In genomic region chr10:57571211-57571730, GRCm38 (mm10) we compare ENCODE assay signal across 7 mouse cellular contexts. TPM values are rescaled to one million over a fixed set of nuclear protein-coding genes. Genes with fewer than 3 reads are reported as not detected.
DNase-seq lines count a peak whose midpoint lies in the region; ATAC-seq and TF ChIP-seq lines count a peak whose summit lies in the region.

No protein-coding gene starts in this region.

- no peak overlapping the region for H3K4me2 ChIP-seq in embryonic facial prominence, embryonic 14.5 days (ENCODE audit: low read depth, low read length)
- H3K4me2 ChIP-seq in lung, embryonic 14.5 days, result no peak overlapping the region

- H3K36me3 ChIP-seq in embryonic facial prominence, embryonic 14.5 days (ENCODE audit: control insufficient read depth, insufficient read depth, low read length), result no peaks in the 10 kb centered on the region
- H3K36me3 ChIP-seq in lung, embryonic 14.5 days (ENCODE audit: insufficient read depth), result no peaks in the 10 kb centered on the region

- H3K27ac ChIP-seq in embryonic facial prominence, embryonic 14.5 days (replicated peaks; ENCODE audit: low read depth, low read length), result no peak overlapping the region
- H3K27ac ChIP-seq in lung, embryonic 14.5 days (ENCODE audit: low read depth), result no peak overlapping the region

- 36% methylated on average over 8 of the region's 8 CpGs for WGBS in embryonic facial prominence, embryonic 14.5 days
- 32% methylated on average over 8 of the region's 8 CpGs for WGBS in lung, embryonic 14.5 days

- no peak overlapping the region for H3K4me3 ChIP-seq in embryonic facial prominence, embryonic 14.5 days (ENCODE audit: low read depth, low read length)
- H3K4me3 ChIP-seq in lung, embryonic 14.5 days (ENCODE audit: low read depth, low read length), result no peak overlapping the region

- no peaks in the 10 kb centered on the region for H3K27me3 ChIP-seq in embryonic facial prominence, embryonic 14.5 days (replicated peaks; ENCODE audit: control insufficient read depth, insufficient read depth, low read length)
- H3K27me3 ChIP-seq in lung, embryonic 14.5 days (ENCODE audit: insufficient read depth, low read length), result no peaks in the 10 kb centered on the region

- H3K4me1 ChIP-seq in embryonic facial prominence, embryonic 14.5 days (ENCODE audit: control insufficient read depth, insufficient read depth, low read length), result no peaks in the 10 kb centered on the region
- H3K4me1 ChIP-seq in lung, embryonic 14.5 days (ENCODE audit: insufficient read depth), result no peaks in the 10 kb centered on the region

- no peaks in the 10 kb centered on the region for H3K9me3 ChIP-seq in embryonic facial prominence, embryonic 14.5 days (ENCODE audit: control insufficient read depth, low read length)
- H3K9me3 ChIP-seq in lung, embryonic 14.5 days (ENCODE audit: low read depth, low read length), result no peaks in the 10 kb centered on the region

- ATAC-seq in embryonic facial prominence, embryonic 14.5 days (ENCODE audit: low read depth), result no peak
- no peak for ATAC-seq in lung, embryonic 14.5 days (ENCODE audit: insufficient read depth)

- DNase-seq in urinary bladder, postnatal 14 days (ENCODE audit: low spot score), result peak; percentile 58
- no peak for DNase-seq in urinary bladder, postnatal 10 days (ENCODE audit: low spot score)
- DNase-seq in adrenal gland, postnatal 25 days, result peak; percentile 65
- peak; percentile 35 for DNase-seq in embryonic facial prominence, embryonic 14.5 days (ENCODE audit: low spot score)
- peak; percentile 60 for DNase-seq in kidney, postnatal 14 days
- peak; percentile 70 for DNase-seq in lung, embryonic 14.5 days
- peak; percentile 48 for DNase-seq in right cerebral cortex, postnatal 14 days

- peak; percentile 71 for TF ChIP-seq CTCF in lung, embryonic 14.5 days (IDR thresholded peaks at IDR 0.05; ENCODE audit: low read depth)

- no peak overlapping the region for H3K9ac ChIP-seq in embryonic facial prominence, embryonic 14.5 days (ENCODE audit: low read depth, low read length)
- no peak overlapping the region for H3K9ac ChIP-seq in lung, embryonic 14.5 days

RNA-seq across cellular contexts. Expression of gene Serinc1, which starts 38.9 kb away (rescaled TPM):
- total RNA-seq in adrenal gland, postnatal 25 days (2021), result 257 and 342 TPM in 2 replicates
- 172 and 178 TPM in 2 replicates for polyA plus RNA-seq in embryonic facial prominence, embryonic 14.5 days (2014; fragmentation: Nextera tagmentation; extraction: Ambion mirVana)
- 138 and 142 TPM in 2 replicates for polyA plus RNA-seq in lung, embryonic 14.5 days (2014; fragmentation: Nextera tagmentation; extraction: Ambion mirVana)
